Mouse (Mus musculus) left cerebral cortex, postnatal 10 days (tissue): ENCODE data around the gene Tfip11. TPM values are rescaled to one million over a fixed set of nuclear protein-coding genes. Genes with fewer than 3 reads are reported as not detected.
A peak's percentile ranks its signal among the peaks of the same experiment; 100 is the strongest.

Experiments used
- DNase-seq, 2 experiments: peaks; one replicate each; pipeline ENCODE4 v3.0.0; 2021 to 2022; ENCODE audit warnings: low spot score in 2 of 2, mixed read lengths in 1 of 2; ENCODE audit errors: extremely low spot score in 1 of 2
- intact Hi-C: fragments of 180-260 bp; cut with DNase I; formaldehyde crosslinking; loops from one replicate; pipeline ENCODE4 v1.15.1; 2025
- total RNA-seq, 2 experiments: library from RNA; stranded (reverse); gene quantifications; 2 replicates each; pipeline ENCODE4 v1.2.3; 2021

Gene Tfip11
- total RNA-seq, 2 experiments from 2014 or later, result 33.0 to 34.9 TPM

DNA sequence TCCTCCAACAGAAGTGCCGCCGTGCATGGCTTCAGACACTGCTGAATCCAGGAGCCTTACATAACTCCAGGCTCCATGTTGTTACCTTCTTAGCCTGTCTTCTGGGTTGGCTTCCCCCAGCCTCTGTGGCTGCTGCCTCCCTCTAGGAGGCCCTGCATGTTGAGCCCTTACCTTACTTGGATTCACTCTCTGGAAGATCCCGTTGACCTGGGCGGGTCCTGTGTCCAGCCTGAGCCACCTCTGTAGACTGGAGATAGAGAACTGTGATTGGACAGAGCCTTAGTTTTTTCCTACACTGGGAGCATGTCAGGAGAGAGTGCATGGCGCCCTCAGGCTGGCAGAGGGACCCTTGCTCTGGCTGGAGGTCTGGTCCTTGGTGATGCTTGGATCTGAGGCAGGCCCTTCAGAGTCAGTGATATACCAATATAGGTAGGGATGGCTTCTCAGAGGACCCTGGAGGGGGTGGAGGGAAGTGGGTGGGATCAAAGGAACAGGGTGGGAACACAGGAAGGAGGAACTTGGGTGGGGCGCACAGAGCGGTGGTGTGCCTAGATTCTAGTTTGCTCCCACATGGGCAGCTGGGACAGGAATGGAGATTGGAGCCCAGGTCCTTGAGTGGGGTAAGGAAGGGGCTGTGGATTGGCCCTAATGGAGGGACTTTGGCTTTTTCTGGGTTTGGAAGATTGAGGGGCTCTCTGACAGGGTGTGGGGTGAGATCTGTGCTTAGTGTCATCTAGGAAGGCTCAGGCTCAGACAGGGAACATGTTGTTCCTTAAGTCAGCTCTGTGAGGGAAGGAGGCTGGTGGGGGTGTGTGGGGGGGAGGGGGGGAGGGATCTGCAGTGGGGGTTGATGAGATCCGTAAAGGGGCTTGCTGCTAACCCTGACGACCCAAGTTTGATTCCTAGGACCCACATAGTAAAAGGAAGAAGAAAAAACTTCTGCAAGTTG is 37.7 kb upstream of the Tfip11 start:
- no peak for DNase-seq
- intact Hi-C loops, result no loop called here

DNA sequence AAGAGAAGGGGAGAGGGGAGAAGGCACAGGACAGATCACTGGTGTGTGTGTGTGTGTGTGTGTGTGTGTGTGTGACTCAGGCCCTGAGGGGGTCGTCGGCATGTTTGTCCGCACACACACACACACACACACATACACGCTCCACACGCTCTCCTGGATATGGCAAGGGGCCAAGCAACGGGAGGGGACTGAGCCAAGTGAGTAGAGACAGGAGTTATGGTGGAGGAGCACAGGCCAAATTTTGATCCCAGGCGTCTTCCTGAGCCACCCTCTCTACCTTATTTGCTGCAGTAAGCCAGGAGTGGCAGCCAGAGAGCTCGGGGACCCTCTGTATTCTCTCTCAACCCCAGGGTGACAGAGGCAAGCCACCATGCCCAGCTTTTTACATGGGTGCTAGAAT is 36.9 kb upstream of the Tfip11 start:
- intact Hi-C loops, result no loop called here
- DNase-seq, result peak in 1 of 2 experiments; percentile 67

DNA sequence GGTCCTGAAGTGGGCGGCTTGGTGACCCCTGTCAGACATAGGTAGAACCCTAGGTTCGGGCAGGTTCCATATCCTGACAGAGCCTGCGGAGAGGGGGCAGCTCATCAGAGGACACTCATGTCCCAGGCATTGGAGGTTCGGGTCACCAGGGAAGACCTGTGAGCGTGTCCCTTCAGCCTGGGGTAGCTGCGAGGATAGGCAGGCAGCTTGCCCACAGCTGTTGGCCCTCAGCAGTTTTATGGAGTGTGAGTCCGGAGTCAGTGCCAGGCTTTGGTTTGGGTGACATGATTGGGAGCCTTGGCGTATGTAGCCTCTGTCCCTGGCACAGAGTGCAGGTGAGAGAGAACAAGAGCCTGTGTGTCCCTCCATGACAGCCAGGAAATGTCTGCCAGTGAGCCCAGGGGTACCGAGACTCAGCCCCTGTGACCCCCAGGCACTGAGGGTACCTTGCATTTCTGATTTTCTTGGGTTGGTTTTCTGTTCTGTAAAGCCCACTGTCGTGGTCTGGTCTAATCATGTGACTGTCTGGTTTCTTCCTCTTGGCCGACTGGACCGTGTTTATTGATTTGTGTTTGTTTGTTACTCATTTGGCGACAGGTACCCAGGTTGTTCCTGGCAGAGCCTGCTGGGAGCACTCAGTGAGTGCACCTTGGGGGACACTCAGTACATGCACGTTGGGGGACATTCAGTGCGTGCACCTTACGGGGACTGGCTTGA is 36.2 kb upstream of the Tfip11 start:
- no peak for DNase-seq
- intact Hi-C loops, result no loop called here

DNA sequence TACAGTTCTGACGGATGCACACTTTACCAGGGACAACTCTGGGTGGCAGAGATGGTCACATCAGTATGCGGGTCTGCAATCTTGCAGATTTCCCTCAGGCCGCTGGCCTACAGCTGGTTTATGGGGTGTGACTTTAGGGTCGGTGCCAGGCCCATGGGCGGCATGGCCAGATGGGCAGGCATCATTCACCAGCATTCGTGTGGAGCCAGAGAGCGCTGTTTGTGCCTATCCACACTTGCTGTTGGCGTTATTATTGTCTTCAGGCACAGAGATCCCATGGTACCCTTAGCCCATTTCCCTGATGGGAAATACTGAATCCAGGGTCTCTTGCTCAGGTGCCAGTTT is 35.6 kb upstream of the Tfip11 start:
- no peak for DNase-seq
- intact Hi-C loops, result no loop called here

DNA sequence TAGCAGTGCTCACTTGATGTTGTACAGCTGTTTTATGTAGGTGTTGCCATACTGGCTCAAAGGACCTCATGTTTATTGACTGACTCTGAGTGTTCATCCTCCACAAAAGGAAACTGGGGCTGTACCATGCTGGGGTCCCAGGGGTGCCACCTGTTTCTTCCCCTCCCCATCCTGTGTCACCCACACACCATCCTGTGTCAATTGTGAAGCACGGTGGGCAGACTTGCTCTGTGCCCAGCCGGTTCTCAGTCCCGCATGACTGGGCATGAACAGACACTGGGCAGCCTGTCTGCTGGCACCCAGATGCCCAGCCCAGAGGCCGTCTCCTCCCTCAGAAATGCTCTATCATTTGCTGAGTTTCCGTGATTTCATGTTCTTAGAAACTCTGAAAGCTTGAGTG is 34.3 kb upstream of the Tfip11 start:
- no peak for DNase-seq
- intact Hi-C loops, result no loop called here

DNA sequence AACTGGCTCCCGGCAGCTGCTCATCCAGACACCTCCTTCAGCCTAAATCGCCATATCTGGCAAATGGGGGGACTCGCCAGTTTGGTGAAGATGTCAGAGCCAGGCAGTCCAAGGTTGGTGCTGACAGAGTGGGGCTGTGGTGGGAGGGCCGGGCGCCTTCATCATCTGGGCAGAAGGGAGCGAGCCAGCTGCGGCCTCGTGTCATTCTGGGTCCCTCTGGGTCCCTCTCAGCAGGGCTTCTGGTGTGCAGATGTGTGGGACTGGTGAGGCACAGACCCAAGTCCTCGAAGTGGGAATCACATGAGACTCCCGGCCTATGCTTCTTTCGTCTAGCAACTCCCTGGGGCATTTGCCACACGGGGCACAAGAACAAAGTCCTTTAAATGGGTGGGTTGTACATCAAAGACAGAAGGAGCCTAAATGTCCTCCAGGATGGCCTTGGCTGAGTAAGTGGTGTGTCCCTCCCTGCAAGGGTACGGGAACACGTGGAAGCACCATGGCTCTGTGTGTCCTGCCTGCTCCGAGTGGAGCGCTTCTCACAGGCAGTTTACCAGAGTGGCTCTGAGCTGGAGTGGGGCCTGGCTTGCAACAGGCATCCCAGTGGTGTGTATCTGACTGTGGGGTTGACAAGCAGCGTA is 33.7 kb upstream of the Tfip11 start:
- no peak for DNase-seq
- intact Hi-C loops, result no loop called here

DNA sequence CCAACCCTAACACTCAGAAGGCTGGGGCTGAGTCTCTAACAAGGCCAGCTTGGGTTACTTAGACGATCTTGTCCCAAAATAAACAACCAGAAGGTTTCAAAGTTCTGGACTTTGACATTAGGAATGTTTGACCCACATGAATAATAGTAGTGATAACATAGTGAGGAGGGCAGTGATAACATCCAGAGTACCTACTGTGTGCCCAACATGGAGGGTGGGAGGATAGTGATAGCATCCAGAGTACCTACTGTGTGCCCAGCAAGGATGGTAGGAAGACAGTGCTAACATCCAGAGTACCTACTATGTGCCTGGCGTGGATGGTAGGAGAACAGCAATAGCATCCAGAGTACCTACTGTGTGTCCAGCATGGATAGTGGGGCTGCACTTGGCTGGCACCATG is 32.4 kb upstream of the Tfip11 start:
- no peak for DNase-seq
- intact Hi-C loops, result no loop called here

DNA sequence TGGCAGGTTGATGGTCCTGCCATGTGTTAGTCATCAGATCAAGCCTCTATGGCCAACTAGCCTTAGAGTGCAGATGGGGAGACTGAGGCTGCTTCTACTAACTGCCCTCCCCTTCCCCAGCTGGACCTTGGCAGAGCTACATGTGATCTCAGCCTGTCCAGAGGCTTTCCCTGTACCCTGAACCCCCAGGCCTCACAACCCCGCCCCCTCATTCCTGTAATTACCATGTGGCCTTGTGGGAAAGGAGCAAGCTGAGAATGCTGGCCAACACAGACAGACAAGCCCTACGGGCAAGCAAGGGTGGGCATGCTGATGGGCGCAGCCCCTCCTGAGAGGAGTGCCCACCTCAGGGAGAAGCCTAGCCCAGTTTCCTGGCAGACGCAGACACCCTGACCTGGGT is 31.5 kb upstream of the Tfip11 start:
- DNase-seq, result no peak
- intact Hi-C loops, result no loop called here

DNA sequence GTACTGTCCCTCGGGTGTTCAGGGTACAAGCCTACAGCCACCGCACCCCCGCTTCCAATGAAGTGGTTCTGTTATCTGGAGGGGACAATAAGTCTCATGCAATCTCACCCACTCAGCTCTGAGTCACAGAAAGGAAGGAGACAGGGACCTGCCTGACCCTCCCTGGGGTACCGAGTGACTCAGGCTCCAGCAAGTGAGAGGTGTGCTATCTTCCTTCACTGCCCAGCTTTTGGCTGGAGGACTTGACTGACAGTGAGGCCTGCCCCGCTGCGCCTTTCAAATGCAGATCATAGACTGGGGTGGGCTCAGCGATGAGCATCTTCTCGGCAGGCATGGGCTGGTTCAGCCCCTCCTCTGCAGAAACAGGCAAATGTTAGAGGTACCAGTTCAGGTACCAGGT is 31.0 kb upstream of the Tfip11 start:
- intact Hi-C loops, result no loop called here
- DNase-seq, result no peak

DNA sequence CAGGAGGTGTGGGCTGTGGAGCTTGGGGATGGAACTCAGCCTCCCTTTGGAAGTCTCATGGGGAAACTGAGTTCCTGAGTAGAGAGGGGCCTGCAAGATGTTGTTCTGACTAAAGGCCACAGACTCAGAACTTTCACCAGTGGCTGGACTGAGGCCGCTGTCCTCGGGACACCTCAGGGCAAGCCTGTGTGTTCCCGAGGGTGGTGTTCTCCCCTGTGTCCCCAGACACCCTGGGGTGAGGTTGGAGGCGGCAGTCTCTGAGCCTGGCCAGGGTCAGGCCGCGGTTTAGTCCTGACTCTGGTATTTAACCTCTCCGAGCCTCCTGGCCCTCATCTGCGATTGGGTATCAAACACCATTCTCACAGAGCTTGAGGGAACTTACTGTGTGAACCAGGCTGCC is 30.6 kb upstream of the Tfip11 start:
- intact Hi-C loops, result no loop called here
- DNase-seq, result no peak

DNA sequence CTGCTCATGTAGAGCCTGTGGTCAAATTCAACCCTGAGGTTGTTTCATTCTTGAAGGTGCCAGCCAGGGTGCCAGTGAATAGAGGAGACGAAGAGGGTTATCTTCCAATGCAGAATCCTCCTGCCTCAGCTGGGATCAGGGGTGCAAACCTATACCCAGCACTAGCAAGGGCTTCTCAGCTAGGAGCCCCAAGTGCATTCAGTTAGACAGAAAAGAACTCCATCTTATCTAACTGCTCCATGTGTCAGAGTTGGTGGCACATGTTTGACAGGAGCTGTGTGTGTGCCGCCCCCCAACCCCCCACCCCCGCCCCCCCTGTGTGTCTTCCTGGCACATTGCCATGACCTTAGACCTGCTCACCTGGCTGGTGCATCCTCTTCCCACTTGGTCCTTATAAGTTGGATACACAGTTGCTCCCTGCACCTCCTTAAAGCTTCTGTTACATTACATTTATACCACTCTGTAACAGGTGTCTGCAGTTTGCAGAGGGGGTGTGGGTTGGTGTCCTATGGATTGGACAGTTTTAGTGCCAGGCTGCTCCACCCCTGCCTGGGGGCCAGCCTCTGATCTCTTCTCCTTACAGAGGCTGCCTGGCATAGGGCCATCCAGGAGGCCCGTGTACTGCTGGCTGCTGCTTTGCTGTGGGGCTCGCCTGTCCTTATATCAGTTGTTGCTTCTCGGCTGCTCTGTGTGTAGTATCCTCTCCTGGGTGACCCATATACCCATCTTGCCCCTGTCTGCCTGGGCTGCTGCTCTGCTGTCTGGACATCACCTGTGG is 29.6 kb upstream of the Tfip11 start:
- intact Hi-C loops, result no loop called here
- peak in 1 of 2 experiments; percentile 64 for DNase-seq

DNA sequence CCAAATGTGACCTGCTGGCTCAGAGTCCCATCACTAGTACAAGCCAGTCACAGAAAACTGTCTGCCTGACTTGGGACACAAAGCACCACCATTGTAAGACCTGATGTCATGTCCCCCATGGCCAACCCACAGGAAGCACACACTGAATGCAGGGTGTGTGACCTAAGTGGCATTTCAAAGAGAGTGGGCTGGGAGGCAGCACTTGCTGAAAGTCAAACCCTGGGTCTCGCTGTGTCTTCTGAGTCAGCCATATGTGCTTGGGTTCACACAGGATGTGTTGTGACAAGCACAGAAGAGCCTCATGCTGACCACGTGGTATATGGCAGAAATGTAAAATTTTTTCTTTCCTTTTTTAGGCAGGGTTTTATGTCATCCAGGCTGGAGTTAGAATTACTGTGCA is 28.9 kb upstream of the Tfip11 start:
- DNase-seq, result no peak
- intact Hi-C loops, result no loop called here

DNA sequence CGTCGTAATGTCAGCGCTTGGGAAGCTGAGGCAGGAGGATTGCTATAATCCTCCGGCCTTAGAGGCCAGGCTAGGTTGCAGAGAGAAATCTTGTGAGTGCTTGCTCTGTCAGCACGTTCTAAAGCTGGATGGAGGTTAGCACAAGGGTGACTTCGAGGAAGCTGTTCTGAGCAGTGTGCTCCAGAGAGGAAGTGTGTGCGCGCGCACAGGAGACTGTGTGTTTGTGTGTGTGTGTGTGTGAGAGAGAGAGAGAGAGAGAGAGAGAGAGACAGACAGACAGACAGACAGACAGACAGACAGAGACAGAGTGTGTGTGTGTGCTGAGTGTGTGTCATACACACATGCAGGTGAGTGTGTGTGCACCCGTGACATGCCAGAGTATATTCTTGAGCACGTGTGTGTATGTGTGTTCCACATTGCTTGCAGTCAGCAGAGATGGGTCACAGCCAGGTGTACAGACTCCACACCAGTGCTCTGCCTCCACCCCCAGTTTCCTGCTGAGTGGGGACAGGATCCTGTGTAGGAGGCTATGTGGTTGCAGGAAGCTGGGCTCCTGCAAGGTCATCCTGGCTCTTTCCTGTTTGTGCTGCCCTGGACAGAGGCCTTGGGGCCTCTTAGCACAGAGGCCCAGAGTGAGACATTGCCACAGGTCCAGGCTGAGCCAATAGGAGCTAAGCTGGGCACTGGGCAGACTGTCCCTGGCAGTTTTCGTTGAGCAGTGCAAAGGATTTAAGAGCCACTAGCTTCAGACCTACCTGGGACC is 27.8 kb upstream of the Tfip11 start:
- intact Hi-C loops, result no loop called here
- peak in 1 of 2 experiments; percentile 77 for DNase-seq

DNA sequence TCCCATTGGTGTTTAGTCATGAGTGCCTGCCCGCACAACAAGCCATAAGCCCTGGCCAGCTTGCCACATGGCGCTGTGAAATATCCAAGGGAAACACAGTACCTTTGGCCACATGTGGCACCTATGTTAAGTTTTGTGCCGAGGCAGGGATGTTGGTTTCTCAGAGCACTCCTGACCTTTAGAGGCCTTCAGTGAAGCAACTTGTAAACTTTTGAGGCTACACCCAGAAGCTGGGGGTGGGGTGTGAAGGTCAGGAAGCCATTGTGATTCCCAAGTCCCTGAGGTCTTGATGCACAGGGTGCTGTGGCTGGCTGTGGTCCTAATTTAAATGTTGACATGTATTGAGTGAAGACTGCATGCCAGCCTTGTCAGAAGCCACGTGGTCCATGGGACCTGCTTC is 26.8 kb upstream of the Tfip11 start:
- intact Hi-C loops, result no loop called here
- no peak for DNase-seq

DNA sequence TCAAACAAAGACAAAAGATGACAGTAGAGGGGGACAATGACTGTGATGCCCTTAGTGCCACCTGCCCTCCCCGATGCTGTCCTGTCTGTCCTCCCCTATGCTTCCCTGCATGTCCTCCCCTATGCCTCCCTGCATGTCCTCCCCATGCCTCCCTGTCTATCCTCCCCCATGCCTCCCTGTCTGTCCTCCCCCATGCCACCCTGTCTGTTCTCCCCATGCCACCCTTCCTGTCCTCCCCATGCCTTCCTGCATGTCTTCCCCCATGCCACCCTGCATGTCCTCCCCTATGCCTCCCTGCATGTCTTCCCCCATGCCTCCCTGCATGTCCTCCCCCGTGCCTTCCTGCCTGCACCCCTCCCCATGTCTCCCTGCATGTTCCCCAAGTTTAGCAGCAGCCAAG is 26.0 kb upstream of the Tfip11 start:
- intact Hi-C loops, result no loop called here
- DNase-seq, result no peak

DNA sequence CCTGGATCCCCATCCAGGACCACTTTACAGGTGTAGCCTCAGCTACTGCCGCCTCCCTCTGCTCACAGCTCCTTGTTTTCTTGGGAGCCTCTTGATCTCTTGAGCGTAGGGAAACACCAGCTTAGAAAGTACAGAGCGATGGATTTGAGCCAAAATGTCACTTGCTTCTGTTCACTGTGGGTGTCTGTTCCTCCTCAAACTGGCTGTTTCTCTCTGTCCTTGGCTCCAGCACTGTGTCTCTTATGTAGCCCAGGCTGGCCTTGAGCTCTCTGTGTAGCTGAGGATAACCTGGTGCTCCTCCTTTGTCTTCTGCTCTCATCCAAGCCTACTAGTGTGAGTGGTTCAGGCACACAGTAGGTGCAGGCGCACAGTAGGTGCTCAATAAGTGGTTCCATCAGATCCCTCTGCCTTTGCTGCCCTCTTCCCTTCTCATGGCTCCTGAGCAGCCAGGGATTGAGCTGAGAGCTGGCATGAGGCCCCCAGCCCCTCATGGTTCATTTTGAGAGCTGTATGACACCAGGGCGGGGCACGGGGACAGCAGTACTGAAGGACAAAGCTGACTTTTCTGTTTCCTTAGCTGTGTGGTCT is 25.3 kb upstream of the Tfip11 start:
- DNase-seq, result no peak
- intact Hi-C loops, result no loop called here

DNA sequence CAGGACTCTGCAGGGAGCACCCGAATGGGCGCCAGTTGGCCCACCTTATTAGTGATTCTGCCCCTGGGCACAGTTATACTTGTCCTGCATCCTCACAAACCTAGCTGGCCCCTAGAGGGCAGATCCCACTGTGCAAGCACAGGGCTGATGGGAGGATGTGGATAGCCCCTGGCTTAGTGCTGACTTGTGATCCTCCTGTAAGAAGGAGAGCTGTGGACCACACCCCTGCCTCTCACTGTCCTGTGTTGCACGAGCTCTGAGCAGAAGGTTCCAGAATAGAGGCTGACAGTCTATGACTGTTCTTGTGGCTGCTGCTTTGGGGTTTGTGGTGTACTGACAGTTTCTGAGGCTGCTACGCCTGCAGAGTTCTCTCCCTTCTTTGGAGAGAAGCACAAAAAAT is 24.5 kb upstream of the Tfip11 start:
- DNase-seq, result no peak
- intact Hi-C loops, result no loop called here

DNA sequence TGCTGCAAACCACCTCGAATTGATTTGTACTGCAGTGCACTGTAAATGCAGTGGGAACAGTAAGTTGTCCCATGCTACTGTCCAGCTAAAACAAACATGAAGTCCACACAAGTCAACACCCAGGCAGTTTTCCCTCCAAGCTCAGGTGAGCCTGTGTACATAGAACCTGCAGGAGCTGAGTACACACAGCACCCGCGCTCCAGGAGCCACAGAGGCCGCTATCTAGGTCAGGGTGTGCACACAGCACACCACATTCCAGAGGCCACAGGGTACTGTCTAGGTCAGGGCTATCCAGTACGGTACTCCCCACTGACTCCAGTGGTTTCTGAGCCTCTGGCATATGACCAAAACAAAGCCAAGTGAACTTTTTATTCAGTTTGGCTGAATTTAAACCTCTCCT is 23.8 kb upstream of the Tfip11 start:
- intact Hi-C loops, result no loop called here
- DNase-seq, result no peak
